Mouse (Mus musculus) liver, postnatal 0 days (tissue): ENCODE data around the gene P2ry12.

Source experiments
- CTCF ChIP-seq: sonication (generic); IDR thresholded peaks from 2 replicates; pipeline ENCODE4 v1.5.1; 2016; ENCODE audit warnings: antibody characterized with exemption, low read depth
- EP300 ChIP-seq: IDR thresholded peaks from 2 replicates; pipeline ENCODE4 v1.6.1; 2016; ENCODE audit warnings: antibody characterized with exemption, low read depth, mild to moderate bottlenecking

DNA sequence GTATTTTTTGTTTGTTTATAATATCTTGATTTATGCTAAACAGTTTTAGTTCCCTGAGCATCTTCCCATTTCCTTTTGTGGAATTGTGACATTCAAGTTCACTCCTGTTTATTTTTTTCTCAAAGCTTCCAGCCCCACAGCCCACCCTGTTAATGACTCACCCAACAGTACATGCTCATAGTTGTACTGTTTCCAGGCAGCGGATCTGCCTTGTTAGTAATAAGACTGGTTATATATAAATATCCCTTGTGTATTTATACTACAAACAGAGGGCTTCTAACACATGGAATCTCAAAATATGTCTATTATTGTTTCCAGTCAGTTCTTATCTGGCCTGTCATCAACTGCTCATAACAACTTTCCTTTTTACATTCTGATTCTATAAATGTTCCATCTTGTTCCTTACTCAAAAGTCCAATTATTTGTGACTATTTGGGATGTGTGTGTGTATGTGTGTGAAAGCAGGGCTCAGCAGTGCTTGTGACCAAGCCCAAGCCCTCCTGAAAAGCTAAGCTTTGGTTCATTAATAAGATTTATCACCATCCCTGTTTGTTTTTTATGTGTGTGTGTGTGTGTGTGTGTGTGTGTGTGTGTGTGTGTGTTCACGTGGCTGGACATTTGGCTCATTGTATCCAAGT lies 95.1 kb downstream of the P2ry12 start:
- TF ChIP-seq CTCF (no peak), EP300 (no peak)
